Mouse (Mus musculus) retina, embryonic 14.5 days (tissue): ENCODE results near the gene Dhrs11.
A peak's percentile ranks its signal among the peaks of the same experiment; 100 is the strongest.
"Not testable (repeated sequence)": the region's sequence is repeated elsewhere in the genome, so short reads cannot be mapped to it uniquely, and the experiment has no call there.

Source experiments
- DNase-seq: peaks from one replicate; pipeline ENCODE4 v3.0.0-alpha.2; 2015; ENCODE audit warnings: low spot score

The Dhrs11 gene

GRCm38 (mm10) chr11:84828516-84829399, at the start of gene Dhrs11:
Gene Dhrs11 (minus strand): TSS chr11:84828994.
- peak; percentile 84 for DNase-seq

GRCm38 (mm10) chr11:84876020-84876419, 47.2 kb upstream of the Dhrs11 start:
- DNase-seq: not testable (repeated sequence)

GRCm38 (mm10) chr11:84873042-84873833, 44.4 kb upstream of the Dhrs11 start:
- DNase-seq: no peak

- no peak for DNase-seq
These were observed 42.8 kb upstream of the Dhrs11 start for GRCm38 (mm10) chr11:84871548-84872069.

- peak; percentile 70 for DNase-seq
These were observed 42.3 kb upstream of the Dhrs11 start for GRCm38 (mm10) chr11:84871046-84871445.

GRCm38 (mm10) chr11:84870337-84871043, 41.7 kb upstream of the Dhrs11 start, which contains the start of gene Ggnbp2:
Gene Ggnbp2 (minus strand): TSS chr11:84870817.
- DNase-seq: peak; percentile 91

GRCm38 (mm10) chr11:84869537-84870232, 40.9 kb upstream of the Dhrs11 start:
- peak; percentile 96 for DNase-seq

- DNase-seq: no peak
These were observed 40.0 kb upstream of the Dhrs11 start for GRCm38 (mm10) chr11:84868786-84869259.

- no peak for DNase-seq
These were observed 38.8 kb upstream of the Dhrs11 start for GRCm38 (mm10) chr11:84867586-84867985.

GRCm38 (mm10) chr11:84865268-84865667, 36.5 kb upstream of the Dhrs11 start:
- DNase-seq: no peak

GRCm38 (mm10) chr11:84855285-84855684, 26.5 kb upstream of the Dhrs11 start:
- no peak for DNase-seq

- no peak for DNase-seq
These were observed 18.8 kb upstream of the Dhrs11 start for GRCm38 (mm10) chr11:84847475-84848090.

GRCm38 (mm10) chr11:84846741-84847474, 18.1 kb upstream of the Dhrs11 start:
- DNase-seq: no peak

GRCm38 (mm10) chr11:84839330-84839729, 10.5 kb upstream of the Dhrs11 start:
- no peak for DNase-seq

GRCm38 (mm10) chr11:84829495-84829894, 701 bp upstream of the Dhrs11 start:
- DNase-seq: not testable (repeated sequence)

- DNase-seq: no peak
These were observed 792 bp downstream of the Dhrs11 start for GRCm38 (mm10) chr11:84827901-84828503.

- DNase-seq: no peak
These were observed 1.3 kb downstream of the Dhrs11 start for GRCm38 (mm10) chr11:84827492-84827891.

- no peak for DNase-seq
These were observed 2.6 kb downstream of the Dhrs11 start for GRCm38 (mm10) chr11:84826185-84826584.

- DNase-seq: no peak
These were observed 3.5 kb downstream of the Dhrs11 start for GRCm38 (mm10) chr11:84825261-84825807.
